11 mouse cellular contexts compared by ENCODE assay signal in the genomic region with DNA sequence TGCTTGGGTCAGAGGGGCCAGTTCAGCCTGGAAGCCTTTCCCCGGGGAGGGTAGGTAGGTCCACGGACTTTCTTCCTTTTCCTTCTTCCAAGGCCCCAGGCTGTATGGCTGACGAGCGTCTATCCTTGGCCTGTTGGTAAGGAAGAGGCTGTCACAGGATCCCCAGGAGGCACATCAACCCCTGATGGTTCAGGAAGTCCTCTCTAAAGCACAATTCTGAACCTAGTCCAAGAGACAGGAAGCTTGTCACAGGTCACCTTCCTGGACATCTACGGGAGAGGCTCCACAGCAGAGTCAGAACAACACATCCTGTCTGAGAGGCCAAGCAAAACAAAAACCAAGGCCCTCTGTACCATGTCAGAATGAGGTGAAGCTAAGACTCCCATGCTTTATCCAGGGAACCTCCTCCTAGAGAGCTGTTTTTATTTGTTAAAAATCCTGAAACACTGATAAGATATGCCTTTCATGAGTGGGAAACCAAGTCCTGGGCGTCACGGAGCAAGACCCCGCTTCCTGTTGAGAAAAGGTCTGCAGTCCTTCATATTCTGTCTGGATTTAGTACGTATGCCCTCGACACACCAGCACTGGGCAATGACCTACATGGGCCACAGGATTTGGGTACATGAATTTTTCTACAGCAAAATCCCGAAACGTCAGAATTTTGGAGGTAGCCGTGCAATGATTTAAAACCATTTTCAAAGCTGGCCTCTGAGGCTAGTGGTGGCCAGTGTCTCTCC. TPM values are rescaled to one million over a fixed set of nuclear protein-coding genes. Genes with fewer than 3 reads are reported as not detected.
A peak's percentile ranks its signal among the peaks of the same experiment; 100 is the strongest.
DNase-seq lines count a peak whose midpoint lies in the region; TF ChIP-seq lines count a peak whose summit lies in the region.
"Had no signal": no experiment of that assay in that cellular context is flagged by ENCODE, and none has a peak within 500 bp of the region (broad histone marks: within the 10 kb centered on the region; RNA-seq: fewer than 3 reads in every experiment).

No protein-coding gene starts in this region.

- H3K79me2 ChIP-seq in heart, adult 2 months (replicated peaks; ENCODE audit: control insufficient read depth, insufficient read depth, low read length): no peaks in the 10 kb centered on the region

- H3K27me3 ChIP-seq in heart, adult 2 months (ENCODE audit: control insufficient read depth, insufficient read depth, low read length): no peaks in the 10 kb centered on the region
- H3K27me3 ChIP-seq: embryonic facial prominence, embryonic 13.5 days; hindbrain, embryonic 15.5 days; limb, embryonic 13.5 days had no signal

- no peak overlapping the region for H3K4me3 ChIP-seq in heart, adult 2 months
- H3K4me3 ChIP-seq: embryonic facial prominence, embryonic 13.5 days; hindbrain, embryonic 15.5 days; limb, embryonic 13.5 days had no signal

- H3K9ac ChIP-seq in heart, adult 2 months (ENCODE audit: low read depth, low read length): no peak overlapping the region
- H3K9ac ChIP-seq: embryonic facial prominence, embryonic 13.5 days; hindbrain, embryonic 15.5 days; limb, embryonic 13.5 days had no signal

- peak; percentile 99 for TF ChIP-seq EP300 in heart, adult 2 months (IDR thresholded peaks at IDR 0.05; ENCODE audit: insufficient read depth, low read depth, low read length)

- H3K36me3 ChIP-seq in heart, adult 2 months (ENCODE audit: control insufficient read depth, insufficient read depth, low read length): peaks cover 5% of the 10 kb centered on the region; the same call in 1 of the 2 replicates
- H3K36me3 ChIP-seq: embryonic facial prominence, embryonic 13.5 days; hindbrain, embryonic 15.5 days; limb, embryonic 13.5 days had no signal

- peaks cover 25% of the 10 kb centered on the region for H3K4me1 ChIP-seq in heart, adult 2 months (ENCODE audit: control insufficient read depth, insufficient read depth, low read length)
- H3K4me1 ChIP-seq: hindbrain, embryonic 15.5 days; limb, embryonic 13.5 days had no signal

- intact Hi-C loops in heart, adult 2 months (cut with DNase I): loop anchor here (1.0 to 5.0 kb wide), 6 partner anchors 19 to 122 kb away; no protein-coding TSS in a partner anchor

- WGBS in heart, adult 2 months: 46% methylated on average over 13 of the region's 13 CpGs

- peak overlapping the region; percentile 89 for H3K27ac ChIP-seq in heart, adult 2 months
- H3K27ac ChIP-seq: embryonic facial prominence, embryonic 13.5 days; hindbrain, embryonic 15.5 days; limb, embryonic 13.5 days had no signal

- TF ChIP-seq POLR2A in heart, adult 2 months (IDR thresholded peaks at IDR 0.05; ENCODE audit: insufficient read depth, low read depth, low read length): peak; percentile 69; the same call in 1 of the 2 replicates

- TF ChIP-seq CTCF in heart, adult 2 months (IDR thresholded peaks at IDR 0.05): no peak

- DNase-seq in gastrocnemius, postnatal 25 days: peak; percentile 50
- no peak for DNase-seq in gastrocnemius, postnatal 10 days
- peak; percentile 55 to 77 for DNase-seq in heart, adult 2 months
- DNase-seq in kidney, adult 18-20 months: peak; percentile 36
- DNase-seq in lung, postnatal 25 days (ENCODE audit: low spot score): peak; percentile 87
- DNase-seq in testis, postnatal 10 days (ENCODE audit: low spot score): no peak
- no peak for DNase-seq in frontal cortex, postnatal 36 days (ENCODE audit: low spot score in 2 of 2)
- no peak for DNase-seq in spleen, postnatal 10 days (ENCODE audit: low spot score in 2 of 2)

RNA-seq across cellular contexts. Expression of a gene that starts 52.0 kb away (rescaled TPM):
- total RNA-seq in gastrocnemius, postnatal 25 days (2021): 10 to 100 TPM; 43.2 to 63.0 TPM
- total RNA-seq in gastrocnemius, postnatal 10 days (2021): 10 to 100 TPM; 54.8 to 73.5 TPM
- 100 to 1,000 TPM; 142 to 163 TPM for total RNA-seq in heart, adult 2 months (2021)
- polyA plus RNA-seq in heart, adult 2 months (2012; rRNA removed): 68.0 and 89.8 TPM in 2 replicates

Comparison
In these comparisons a context has a peak if more than half of its experiments do, and no peak if none do; other contexts are left out.
1. DNase-seq: peak in gastrocnemius, postnatal 25 days (single experiment), heart, adult 2 months (2 of 2), kidney, adult 18-20 months (single experiment) and lung, postnatal 25 days (single experiment); none in gastrocnemius, postnatal 10 days (single experiment), testis, postnatal 10 days (single experiment), frontal cortex, postnatal 36 days (0 of 2) and spleen, postnatal 10 days (0 of 2).